In the genomic region with DNA sequence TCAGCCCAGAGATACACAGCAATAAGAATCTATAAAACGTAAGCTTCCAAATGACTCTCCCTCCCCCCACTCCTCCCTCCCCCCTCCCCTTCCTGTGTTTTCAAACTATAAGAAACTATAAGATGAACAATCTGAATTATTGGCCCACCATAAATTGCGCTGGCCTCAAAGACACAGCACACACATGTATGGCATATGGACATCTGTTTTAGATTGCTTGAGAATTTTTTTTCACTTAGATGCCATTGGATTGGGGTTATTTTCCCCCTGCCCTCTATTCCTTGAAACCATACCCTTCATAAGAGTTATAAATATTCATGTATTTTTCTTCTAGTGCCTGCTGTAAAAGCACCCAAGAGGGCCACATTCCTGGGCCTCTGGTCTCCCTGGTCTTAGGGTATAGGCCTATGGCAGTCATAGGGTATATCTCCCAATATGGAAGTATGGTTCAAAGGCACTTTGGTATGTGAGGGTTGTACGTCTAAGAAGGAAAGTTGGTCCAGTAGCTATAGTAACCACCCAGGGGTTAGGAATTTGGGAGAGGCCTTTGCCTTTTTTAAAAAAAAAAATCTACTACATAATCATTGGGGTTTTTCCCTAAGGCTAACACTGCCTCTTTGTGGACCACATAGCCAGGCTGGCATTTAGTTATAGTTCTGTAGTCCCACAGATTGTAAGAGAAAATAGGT, we compare ENCODE assay signal across 17 mouse cellular contexts.
DNase-seq lines count a peak whose midpoint lies in the region; ATAC-seq lines count a peak whose summit lies in the region.
"Had no signal": no experiment of that assay in that cellular context is flagged by ENCODE, and none has a peak within 500 bp of the region (broad histone marks: within the 10 kb centered on the region; RNA-seq: fewer than 3 reads in every experiment).

No protein-coding gene starts in this region.

- ATAC-seq in hindbrain, embryonic 12.5 days (ENCODE audit: low FRiP score) = no peak
- no peak for ATAC-seq in hindbrain, embryonic 11.5 days (ENCODE audit: low FRiP score)
- ATAC-seq in embryonic facial prominence, embryonic 11.5 days (replicated peaks; ENCODE audit: insufficient number of reproducible peaks, low FRiP score, low TSS enrichment, low read depth) = 0 out of 2 replicates have a peak, but pooled peaks have one; percentile 53
- ATAC-seq: forebrain, postnatal 0 days; intestine, postnatal 0 days had no signal

- DNase-seq in hindbrain, embryonic 11.5 days (ENCODE audit: low spot score) = no peak
- peak; percentile 80 for DNase-seq in embryonic facial prominence, embryonic 11.5 days (ENCODE audit: low spot score)
- peak; percentile 57 for DNase-seq in forelimb bud, embryonic 11.5 days (ENCODE audit: low read depth, low spot score)
- DNase-seq in mesoderm, embryonic 11.5 days (ENCODE audit: low read depth, low spot score) = peak; percentile 51
- DNase-seq in adrenal gland, postnatal 25 days = no peak
- no peak for DNase-seq in adrenal gland, adult (ENCODE audit: inconsistent age in 2 of 2, low spot score in 1 of 2)
- DNase-seq: adrenal gland, postnatal 10 days; forebrain, postnatal 0 days; gastrocnemius, adult 2 months; right cerebral cortex, postnatal 4 days; thymus, adult 2 months had no signal

- H3K27me3 ChIP-seq in hindbrain, embryonic 12.5 days = no peaks in the 10 kb centered on the region
- H3K27me3 ChIP-seq in hindbrain, embryonic 11.5 days (ENCODE audit: control insufficient read depth, insufficient read depth, low read length) = no peaks in the 10 kb centered on the region
- no peaks in the 10 kb centered on the region for H3K27me3 ChIP-seq in embryonic facial prominence, embryonic 11.5 days (ENCODE audit: control insufficient read depth, insufficient read depth, low read length)
- H3K27me3 ChIP-seq: midbrain, embryonic 12.5 days; neural tube, embryonic 12.5 days had no signal

- no peak overlapping the region for H3K4me2 ChIP-seq in hindbrain, embryonic 12.5 days (replicated peaks)
- H3K4me2 ChIP-seq in hindbrain, embryonic 11.5 days (replicated peaks; ENCODE audit: low read depth, low read length) = no peak overlapping the region
- H3K4me2 ChIP-seq in embryonic facial prominence, embryonic 11.5 days (ENCODE audit: low read depth, low read length) = no peak overlapping the region
- H3K4me2 ChIP-seq: midbrain, embryonic 12.5 days; neural tube, embryonic 12.5 days had no signal

- H3K9me3 ChIP-seq in hindbrain, embryonic 12.5 days (replicated peaks) = no peaks in the 10 kb centered on the region
- no peaks in the 10 kb centered on the region for H3K9me3 ChIP-seq in hindbrain, embryonic 11.5 days (ENCODE audit: control insufficient read depth, low read length)
- H3K9me3 ChIP-seq in embryonic facial prominence, embryonic 11.5 days (replicated peaks; ENCODE audit: control insufficient read depth, low read length) = no peaks in the 10 kb centered on the region
- H3K9me3 ChIP-seq: neural tube, embryonic 12.5 days had no signal

- peaks cover 26% of the 10 kb centered on the region for H3K4me1 ChIP-seq in hindbrain, embryonic 12.5 days
- H3K4me1 ChIP-seq in hindbrain, embryonic 11.5 days (replicated peaks; ENCODE audit: control insufficient read depth, insufficient read depth, low read length) = no peaks in the 10 kb centered on the region
- no peaks in the 10 kb centered on the region; the same call in 1 of the 2 replicates for H3K4me1 ChIP-seq in embryonic facial prominence, embryonic 11.5 days (ENCODE audit: control insufficient read depth, insufficient read depth, low read length)

- no peaks in the 10 kb centered on the region for H3K36me3 ChIP-seq in hindbrain, embryonic 12.5 days
- H3K36me3 ChIP-seq in hindbrain, embryonic 11.5 days (ENCODE audit: control insufficient read depth, insufficient read depth, low read length) = no peaks in the 10 kb centered on the region
- H3K36me3 ChIP-seq in embryonic facial prominence, embryonic 11.5 days (replicated peaks; ENCODE audit: control insufficient read depth, insufficient read depth, low read depth, low read length) = no peaks in the 10 kb centered on the region
- H3K36me3 ChIP-seq: midbrain, embryonic 12.5 days; neural tube, embryonic 12.5 days had no signal

- no peak overlapping the region for H3K9ac ChIP-seq in hindbrain, embryonic 12.5 days
- H3K9ac ChIP-seq in hindbrain, embryonic 11.5 days (ENCODE audit: low read depth, low read length) = no peak overlapping the region
- no peak overlapping the region for H3K9ac ChIP-seq in embryonic facial prominence, embryonic 11.5 days (replicated peaks; ENCODE audit: low read length)
- H3K9ac ChIP-seq: forebrain, postnatal 0 days; liver, embryonic 14.5 days; midbrain, embryonic 12.5 days; neural tube, embryonic 12.5 days had no signal

- H3K4me3 ChIP-seq in hindbrain, embryonic 12.5 days = no peak overlapping the region
- no peak overlapping the region for H3K4me3 ChIP-seq in hindbrain, embryonic 11.5 days (ENCODE audit: low read depth, low read length)
- no peak overlapping the region for H3K4me3 ChIP-seq in embryonic facial prominence, embryonic 11.5 days (ENCODE audit: low read depth, low read length)
- H3K4me3 ChIP-seq: gastrocnemius, adult 2 months; midbrain, embryonic 12.5 days; neural tube, embryonic 12.5 days had no signal

- 0 out of 2 replicates have a peak overlapping the region, but pooled peaks have one; percentile 44 for H3K27ac ChIP-seq in hindbrain, embryonic 12.5 days
- no peak overlapping the region for H3K27ac ChIP-seq in hindbrain, embryonic 11.5 days (ENCODE audit: low read depth, low read length)
- peak overlapping the region; percentile 29; the same call in 1 of the 2 replicates for H3K27ac ChIP-seq in embryonic facial prominence, embryonic 11.5 days (replicated peaks; ENCODE audit: low read depth, low read length)
- H3K27ac ChIP-seq: gastrocnemius, adult 2 months; kidney, postnatal 0 days; liver, embryonic 14.5 days; midbrain, embryonic 12.5 days; neural tube, embryonic 12.5 days had no signal

- WGBS in hindbrain, embryonic 12.5 days = 54% methylated on average over 3 of the region's 3 CpGs
- 48% methylated on average over 3 of the region's 3 CpGs for WGBS in hindbrain, embryonic 11.5 days
- 31% methylated on average over 3 of the region's 3 CpGs for WGBS in embryonic facial prominence, embryonic 11.5 days

Comparison
In these comparisons a context has a peak if more than half of its experiments do, and no peak if none do; other contexts are left out.
1. DNase-seq: peak in embryonic facial prominence, embryonic 11.5 days (single experiment), forelimb bud, embryonic 11.5 days (single experiment) and mesoderm, embryonic 11.5 days (single experiment); none in hindbrain, embryonic 11.5 days (single experiment), adrenal gland, postnatal 25 days (single experiment) and adrenal gland, adult (0 of 2).